Mouse (Mus musculus): ENCODE results near the gene Vmn1r217. TPM values are rescaled to one million over a fixed set of nuclear protein-coding genes. Genes with fewer than 3 reads are reported as not detected.

The Vmn1r217 gene
- polyA plus RNA-seq, 1 experiment from 2014 or later, result not detected

Other genes starting within 250 kb of the Vmn1r217 start
- not detected in 2 replicates for gene Vmn1r212, start 234.0 kb downstream of the Vmn1r217 start, polyA plus RNA-seq (2015; fragmentation: Nextera tagmentation; extraction: Ambion mirVana)
- gene Vmn1r213, start 110.6 kb downstream of the Vmn1r217 start, polyA plus RNA-seq (2015; fragmentation: Nextera tagmentation; extraction: Ambion mirVana), result not detected in 2 replicates
- not detected in 2 replicates for gene Vmn1r214, start 87.8 kb downstream of the Vmn1r217 start, polyA plus RNA-seq (2015; fragmentation: Nextera tagmentation; extraction: Ambion mirVana)
- not detected in 2 replicates for gene Vmn1r215, start 50.2 kb downstream of the Vmn1r217 start, polyA plus RNA-seq (2015; fragmentation: Nextera tagmentation; extraction: Ambion mirVana)
- not detected in 2 replicates for gene Vmn1r218, start 14.9 kb upstream of the Vmn1r217 start, polyA plus RNA-seq (2015; fragmentation: Nextera tagmentation; extraction: Ambion mirVana)
- not detected in 2 replicates for gene Vmn1r219, start 41.1 kb upstream of the Vmn1r217 start, polyA plus RNA-seq (2015; fragmentation: Nextera tagmentation; extraction: Ambion mirVana)
- gene Vmn1r220, start 69.7 kb upstream of the Vmn1r217 start, polyA plus RNA-seq (2015; fragmentation: Nextera tagmentation; extraction: Ambion mirVana), result not detected in 2 replicates
- not detected in 2 replicates for gene Vmn1r221, start 95.9 kb upstream of the Vmn1r217 start, polyA plus RNA-seq (2015; fragmentation: Nextera tagmentation; extraction: Ambion mirVana)
- not detected in 2 replicates for gene Vmn1r222, start 117.7 kb upstream of the Vmn1r217 start, polyA plus RNA-seq (2015; fragmentation: Nextera tagmentation; extraction: Ambion mirVana)
- not detected in 2 replicates for gene Vmn1r223, start 128.9 kb upstream of the Vmn1r217 start, polyA plus RNA-seq (2015; fragmentation: Nextera tagmentation; extraction: Ambion mirVana)

Data from neural tube, embryonic 13.5 days (tissue).